Mouse (Mus musculus) cerebellum, adult 2 months (tissue): ENCODE measurements around the gene Bicc1. TPM values are rescaled to one million over a fixed set of nuclear protein-coding genes. Genes with fewer than 3 reads are reported as not detected.
A peak's percentile ranks its signal among the peaks of the same experiment; 100 is the strongest.

ENCODE experiments used
- DNase-seq, 2 experiments: peaks; one replicate each; pipeline ENCODE4 v3.0.0; 2021
- H3K27ac ChIP-seq: fragments of 200-500 bp; 2 replicates; pipeline ENCODE4 v1.5.1; 2012; ENCODE audit warnings: low read length, control low read depth, inconsistent platforms; ENCODE audit not compliant: insufficient read depth
- H3K27me3 ChIP-seq: fragments of 200-500 bp; 2 replicates; pipeline ENCODE4 v1.6.1; 2012; ENCODE audit warnings: inconsistent platforms, mild to moderate bottlenecking, low read length, moderate library complexity; ENCODE audit not compliant: control insufficient read depth, insufficient read depth
- H3K4me1 ChIP-seq: fragments of 200-500 bp; 2 replicates; pipeline ENCODE4 v1.6.1; 2011; ENCODE audit warnings: low read length; ENCODE audit not compliant: control insufficient read depth, insufficient read depth
- H3K4me3 ChIP-seq: fragments of 200-500 bp; replicated peaks from 2 replicates; pipeline ENCODE3; 2011; ENCODE audit warnings: mild to moderate bottlenecking, low read depth, low read length, control low read depth; ENCODE audit not compliant: insufficient read depth
- CTCF ChIP-seq: fragments of 200-500 bp; IDR thresholded peaks from 2 replicates; pipeline ENCODE4 v1.5.1; 2011; ENCODE audit warnings: low read depth, mild to moderate bottlenecking, control low read depth, low read length, moderate library complexity, borderline replicate concordance; ENCODE audit not compliant: insufficient read depth
- POLR2A ChIP-seq: fragments of 200-500 bp; IDR thresholded peaks from 2 replicates; pipeline ENCODE4 v1.6.1; 2011; ENCODE audit warnings: low read length, control low read depth, borderline replicate concordance; ENCODE audit not compliant: insufficient read depth
- WGBS: fragments of 180-500 bp; shearing (Covaris S2); methylation state at CpG from one replicate; pipeline ENCODE4 v1.1.7; 2018; 5-methylcytosine and 5-hydroxymethylcytosine counted together
- polyA plus RNA-seq: library from polyadenylated mRNA; depleted of rRNA; stranded (reverse); fragments of >200 nt; gene quantifications from 2 replicates; pipeline ENCODE4 v1.2.3, GENCODE M21; 2012

The Bicc1 gene
- polyA plus RNA-seq, 1 experiment, result 2.6 TPM

- TF ChIP-seq CTCF (no peak), POLR2A (no peak)
- H3K4me3 ChIP-seq, result no peak overlapping the region
- H3K27me3 ChIP-seq, result no peaks in the 10 kb centered on the region
- H3K27ac ChIP-seq, result no peak overlapping the region
- 47% methylated on average over 6 of the region's 6 CpGs for WGBS
- no peak for DNase-seq
- no peaks in the 10 kb centered on the region for H3K4me1 ChIP-seq
These were observed 165.9 kb downstream of the Bicc1 start for GRCm38 (mm10) chr10:70993497-70994134.

- DNase-seq, result peak; percentile 11 to 13
- peaks cover 4% of the 10 kb centered on the region; the same call in 1 of the 2 replicates for H3K4me1 ChIP-seq
- H3K27ac ChIP-seq, result no peak overlapping the region
- no peaks in the 10 kb centered on the region for H3K27me3 ChIP-seq
- TF ChIP-seq POLR2A, result no peak
- no peak for TF ChIP-seq CTCF
- H3K4me3 ChIP-seq, result no peak overlapping the region
- WGBS, result 22% methylated on average over 5 of the region's 5 CpGs
These were observed 172.1 kb downstream of the Bicc1 start for GRCm38 (mm10) chr10:70987396-70987795.

GRCm38 (mm10) chr10:70983036-70983670 is 176.3 kb downstream of the Bicc1 start:
- H3K4me1 ChIP-seq, result peaks cover 4% of the 10 kb centered on the region; the same call in 1 of the 2 replicates
- no peaks in the 10 kb centered on the region for H3K27me3 ChIP-seq
- no peak overlapping the region for H3K27ac ChIP-seq
- TF ChIP-seq CTCF (no peak), POLR2A (no peak)
- H3K4me3 ChIP-seq, result no peak overlapping the region
- DNase-seq, result no peak
- WGBS, result 82% methylated on average over 11 of the region's 11 CpGs

- Histone ChIP-seq H3K27me3 (no peaks in the 10 kb centered on the region), H3K27ac (no peak overlapping the region), H3K4me1 (peaks cover under 1% of the 10 kb centered on the region; the same call in 1 of the 2 replicates), H3K4me3 (no peak overlapping the region)
- no peak for DNase-seq
- TF ChIP-seq POLR2A (no peak), CTCF (no peak)
- 87% methylated on average over 7 of the region's 7 CpGs for WGBS
These were observed 177.3 kb downstream of the Bicc1 start for GRCm38 (mm10) chr10:70982156-70982555.

- H3K4me3 ChIP-seq, result no peak overlapping the region
- no peaks in the 10 kb centered on the region for H3K27me3 ChIP-seq
- TF ChIP-seq CTCF (no peak), POLR2A (no peak)
- no peak for DNase-seq
- H3K27ac ChIP-seq, result no peak overlapping the region
- WGBS, result 94% methylated on average over 8 of the region's 8 CpGs
- no peaks in the 10 kb centered on the region for H3K4me1 ChIP-seq
These were observed 179.8 kb downstream of the Bicc1 start for GRCm38 (mm10) chr10:70979657-70980056.

- Histone ChIP-seq H3K4me3 (no peak overlapping the region), H3K27me3 (no peaks in the 10 kb centered on the region), H3K4me1 (no peaks in the 10 kb centered on the region), H3K27ac (no peak overlapping the region)
- WGBS, result 89% methylated on average over 6 of the region's 6 CpGs
- TF ChIP-seq CTCF (no peak), POLR2A (no peak)
- DNase-seq, result no peak
These were observed 182.4 kb downstream of the Bicc1 start for GRCm38 (mm10) chr10:70977141-70977540.

GRCm38 (mm10) chr10:70976633-70977032 is 182.9 kb downstream of the Bicc1 start:
- no peaks in the 10 kb centered on the region for H3K27me3 ChIP-seq
- 68% methylated on average over 9 of the region's 9 CpGs for WGBS
- H3K4me3 ChIP-seq, result no peak overlapping the region
- H3K4me1 ChIP-seq, result no peaks in the 10 kb centered on the region
- no peak overlapping the region for H3K27ac ChIP-seq
- DNase-seq, result no peak
- TF ChIP-seq CTCF (no peak), POLR2A (no peak)

GRCm38 (mm10) chr10:70971156-70971555 is 188.3 kb downstream of the Bicc1 start:
- WGBS, result 33% methylated on average over 11 of the region's 11 CpGs
- H3K4me1 ChIP-seq, result no peaks in the 10 kb centered on the region
- TF ChIP-seq CTCF (no peak), POLR2A (no peak)
- no peaks in the 10 kb centered on the region for H3K27me3 ChIP-seq
- H3K4me3 ChIP-seq, result no peak overlapping the region
- DNase-seq, result no peak
- no peak overlapping the region for H3K27ac ChIP-seq
